Comparison of ENCODE assay signal across 7 mouse cellular contexts in genomic region chr2:32396695-32397094, GRCm38 (mm10). TPM values are rescaled to one million over a fixed set of nuclear protein-coding genes. Genes with fewer than 3 reads are reported as not detected.
DNase-seq lines count a peak whose midpoint lies in the region; ATAC-seq and TF ChIP-seq lines count a peak whose summit lies in the region.

No protein-coding gene starts in this region.

- peak overlapping the region; percentile 94 for H3K27ac ChIP-seq in testis, adult 2 months (ENCODE audit: control insufficient read depth, insufficient read depth, low read depth, low read length)
- no peak overlapping the region for H3K27ac ChIP-seq in forebrain, embryonic 16.5 days (ENCODE audit: low read length)
- H3K27ac ChIP-seq in liver, embryonic 15.5 days (replicated peaks) = peak overlapping the region; percentile 81; the same call in 1 of the 2 replicates

- TF ChIP-seq POLR2A in testis, adult 2 months (IDR thresholded peaks at IDR 0.05; ENCODE audit: control insufficient read depth, low read depth, low read length) = no peak

- H3K9me3 ChIP-seq in forebrain, embryonic 16.5 days (ENCODE audit: control insufficient read depth, low read length) = no peaks in the 10 kb centered on the region
- H3K9me3 ChIP-seq in liver, embryonic 15.5 days (replicated peaks) = no peaks in the 10 kb centered on the region

- peak overlapping the region; percentile 90 for H3K9ac ChIP-seq in forebrain, embryonic 16.5 days (replicated peaks; ENCODE audit: low read depth, low read length)
- peak overlapping the region; percentile 78 for H3K9ac ChIP-seq in liver, embryonic 15.5 days

- no peaks in the 10 kb centered on the region for H3K36me3 ChIP-seq in testis, adult 2 months (ENCODE audit: control insufficient read depth, insufficient read depth, low read length)
- H3K36me3 ChIP-seq in forebrain, embryonic 16.5 days (ENCODE audit: control insufficient read depth, insufficient read depth) = peaks cover 5% of the 10 kb centered on the region; the same call in 1 of the 2 replicates
- peaks cover 18% of the 10 kb centered on the region for H3K36me3 ChIP-seq in liver, embryonic 15.5 days (replicated peaks)

- H3K4me3 ChIP-seq in testis, adult 2 months (ENCODE audit: control insufficient read depth, low read depth, low read length) = peak overlapping the region; percentile 91
- H3K4me3 ChIP-seq in forebrain, embryonic 16.5 days (replicated peaks; ENCODE audit: low read length) = peak overlapping the region; percentile 97
- H3K4me3 ChIP-seq in liver, embryonic 15.5 days (replicated peaks) = peak overlapping the region; percentile 89

- no peak for TF ChIP-seq CTCF in testis, adult 2 months (IDR thresholded peaks at IDR 0.05; ENCODE audit: control insufficient read depth, insufficient read depth, insufficient replicate concordance, low read depth, low read length)

- under 1% methylated on average over 15 of the region's 15 CpGs for WGBS in forebrain, embryonic 16.5 days
- WGBS in liver, embryonic 15.5 days (ENCODE audit: insufficient replicate concordance) = under 1% methylated on average over 15 of the region's 15 CpGs

- H3K4me1 ChIP-seq in testis, adult 2 months (ENCODE audit: control insufficient read depth, insufficient read depth, low read length) = peaks cover 26% of the 10 kb centered on the region
- peaks cover 14% of the 10 kb centered on the region for H3K4me1 ChIP-seq in forebrain, embryonic 16.5 days (replicated peaks; ENCODE audit: control insufficient read depth, insufficient read depth, low read length)
- H3K4me1 ChIP-seq in liver, embryonic 15.5 days (replicated peaks) = peaks cover 45% of the 10 kb centered on the region

- H3K27me3 ChIP-seq in testis, adult 2 months (ENCODE audit: control insufficient read depth, insufficient read depth, low read length) = no peaks in the 10 kb centered on the region
- H3K27me3 ChIP-seq in forebrain, embryonic 16.5 days (replicated peaks; ENCODE audit: control insufficient read depth, insufficient read depth, low read length) = no peaks in the 10 kb centered on the region
- H3K27me3 ChIP-seq in liver, embryonic 15.5 days = no peaks in the 10 kb centered on the region

- DNase-seq in testis, postnatal 14 days (ENCODE audit: low spot score) = no peak
- no peak for DNase-seq in adrenal gland, adult 18-20 months (ENCODE audit: low spot score in 2 of 2)
- DNase-seq in cerebellum, adult 11-12 months = no peak

- H3K4me2 ChIP-seq in forebrain, embryonic 16.5 days (ENCODE audit: low read length) = peak overlapping the region; percentile 88
- H3K4me2 ChIP-seq in liver, embryonic 15.5 days = peak overlapping the region; percentile 98

- ATAC-seq in forebrain, embryonic 16.5 days = no peak
- ATAC-seq in liver, embryonic 15.5 days (ENCODE audit: insufficient read depth) = 0 out of 2 replicates have a peak, but pooled peaks have one; percentile 3
- ATAC-seq in granulocyte monocyte progenitor cell, adult 5-6 weeks (replicated peaks; ENCODE audit: poor library complexity, severe bottlenecking) = no peak

RNA-seq across cellular contexts. Expression of gene Ptges2, which starts 1.0 kb away (rescaled TPM):
- 7.5 and 7.6 TPM in 2 replicates for polyA plus RNA-seq in testis, adult 2 months (2012; rRNA removed)
- polyA plus RNA-seq in forebrain, embryonic 16.5 days (2015; fragmentation: Nextera tagmentation; extraction: Ambion mirVana) = 35.6 and 42.7 TPM in 2 replicates
- polyA plus RNA-seq in liver, embryonic 15.5 days (2015; fragmentation: Nextera tagmentation; extraction: Ambion mirVana) = 12.0 and 12.2 TPM in 2 replicates
- total RNA-seq in adrenal gland, adult 18-20 months (2021) = 10 to 100 TPM; 56.9 to 66.5 TPM
- total RNA-seq in granulocyte monocyte progenitor cell, adult 5-6 weeks (2014; fragmentation: Nextera tagmentation) = 17.8 and 32.2 TPM in 2 replicates
- 15.2 and 23.4 TPM in 2 replicates for total RNA-seq in granulocyte monocyte progenitor cell, adult 5-6 weeks (2017)

RNA-seq across cellular contexts. Expression of gene Lcn2, which starts 8.6 kb away (rescaled TPM):
- polyA plus RNA-seq in testis, adult 2 months (2012; rRNA removed) = 197 and 328 TPM in 2 replicates
- polyA plus RNA-seq in forebrain, embryonic 16.5 days (2015; fragmentation: Nextera tagmentation; extraction: Ambion mirVana) = not detected in 2 replicates
- polyA plus RNA-seq in liver, embryonic 15.5 days (2015; fragmentation: Nextera tagmentation; extraction: Ambion mirVana) = 185 and 214 TPM in 2 replicates
- total RNA-seq in adrenal gland, adult 18-20 months (2021) = 1 to 10 TPM; 1.7 to 2.1 TPM
- total RNA-seq in granulocyte monocyte progenitor cell, adult 5-6 weeks (2014; fragmentation: Nextera tagmentation) = 24.8 and 50.9 TPM in 2 replicates
- total RNA-seq in granulocyte monocyte progenitor cell, adult 5-6 weeks (2017) = 51.1 and 62.2 TPM in 2 replicates

RNA-seq across cellular contexts. Expression of gene 1110008P14Rik, which starts 15.0 kb away (rescaled TPM):
- 92.9 and 102 TPM in 2 replicates for polyA plus RNA-seq in testis, adult 2 months (2012; rRNA removed)
- polyA plus RNA-seq in forebrain, embryonic 16.5 days (2015; fragmentation: Nextera tagmentation; extraction: Ambion mirVana) = 67.8 and 77.7 TPM in 2 replicates
- 25.0 and 29.0 TPM in 2 replicates for polyA plus RNA-seq in liver, embryonic 15.5 days (2015; fragmentation: Nextera tagmentation; extraction: Ambion mirVana)
- total RNA-seq in adrenal gland, adult 18-20 months (2021) = 100 to 1,000 TPM; 158 to 166 TPM
- 11.7 and 20.7 TPM in 2 replicates for total RNA-seq in granulocyte monocyte progenitor cell, adult 5-6 weeks (2014; fragmentation: Nextera tagmentation)
- 5.5 and 11.2 TPM in 2 replicates for total RNA-seq in granulocyte monocyte progenitor cell, adult 5-6 weeks (2017)

RNA-seq across cellular contexts. Expression of gene Dnm1, which starts 43.6 kb away (rescaled TPM):
- 36.3 and 39.4 TPM in 2 replicates for polyA plus RNA-seq in testis, adult 2 months (2012; rRNA removed)
- polyA plus RNA-seq in forebrain, embryonic 16.5 days (2015; fragmentation: Nextera tagmentation; extraction: Ambion mirVana) = 26.9 and 38.4 TPM in 2 replicates
- 0.44 and 0.50 TPM in 2 replicates for polyA plus RNA-seq in liver, embryonic 15.5 days (2015; fragmentation: Nextera tagmentation; extraction: Ambion mirVana)
- total RNA-seq in adrenal gland, adult 18-20 months (2021) = 10 to 100 TPM; 18.6 to 25.6 TPM
- 0.85 TPM in 1 of 2 replicates, not detected in the other for total RNA-seq in granulocyte monocyte progenitor cell, adult 5-6 weeks (2014; fragmentation: Nextera tagmentation)
- total RNA-seq in granulocyte monocyte progenitor cell, adult 5-6 weeks (2017) = not detected in 2 replicates

RNA-seq across cellular contexts. Expression of gene Ciz1, which starts 44.6 kb away (rescaled TPM):
- polyA plus RNA-seq in testis, adult 2 months (2012; rRNA removed) = 255 and 278 TPM in 2 replicates
- polyA plus RNA-seq in forebrain, embryonic 16.5 days (2015; fragmentation: Nextera tagmentation; extraction: Ambion mirVana) = 64.3 and 64.6 TPM in 2 replicates
- polyA plus RNA-seq in liver, embryonic 15.5 days (2015; fragmentation: Nextera tagmentation; extraction: Ambion mirVana) = 17.0 and 18.0 TPM in 2 replicates
- 10 to 100 TPM; 62.6 to 69.6 TPM for total RNA-seq in adrenal gland, adult 18-20 months (2021)
- 80.5 and 92.0 TPM in 2 replicates for total RNA-seq in granulocyte monocyte progenitor cell, adult 5-6 weeks (2014; fragmentation: Nextera tagmentation)
- total RNA-seq in granulocyte monocyte progenitor cell, adult 5-6 weeks (2017) = 50.8 and 52.0 TPM in 2 replicates

Comparison
In these comparisons a context has a peak if more than half of its experiments do, and no peak if none do; other contexts are left out.
1. RNA of gene Lcn2, which starts 8.6 kb away (polyA plus RNA-seq): 197 to 328 TPM in testis, adult 2 months and 185 to 214 TPM in liver, embryonic 15.5 days; not detected in forebrain, embryonic 16.5 days; every median in the first group is over 100 times any median in the second.
2. Peak in every context shown above with its lines, with median percentiles within 50 percentile points of each other: H3K4me3 ChIP-seq.